Mouse (Mus musculus) testis, postnatal 14 days (tissue): ENCODE data around the gene Etnppl.

Experiments used
- DNase-seq: peaks from one replicate; pipeline ENCODE4 v3.0.0; 2021; ENCODE audit warnings: low spot score

Etnppl gene

DNA sequence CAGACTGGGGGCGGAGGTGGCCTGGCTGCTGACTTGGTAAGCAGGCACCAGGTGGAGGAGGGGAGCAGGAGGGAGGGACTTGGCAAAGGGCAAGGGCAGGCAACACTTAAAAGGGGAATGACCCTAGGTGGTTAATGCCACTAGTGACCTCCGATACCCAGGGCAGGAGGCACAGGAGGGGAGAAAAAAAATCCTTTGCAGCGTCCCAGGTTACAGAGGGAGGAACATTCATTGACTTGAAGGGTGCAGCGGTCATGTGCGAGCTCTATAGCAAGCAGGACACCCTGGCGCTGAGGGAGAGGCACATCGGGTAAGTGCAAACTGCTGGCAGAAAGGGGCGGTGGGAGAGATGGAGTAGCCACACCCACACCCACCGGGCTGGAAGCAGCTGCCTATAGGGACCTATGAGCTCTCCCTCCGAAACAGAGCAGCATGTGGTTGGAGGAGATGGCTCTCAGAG is at the start of gene Etnppl:
Gene Etnppl (plus strand): TSS at position 10 of the 460 bp plus-strand sequence.
- no peak for DNase-seq

DNA sequence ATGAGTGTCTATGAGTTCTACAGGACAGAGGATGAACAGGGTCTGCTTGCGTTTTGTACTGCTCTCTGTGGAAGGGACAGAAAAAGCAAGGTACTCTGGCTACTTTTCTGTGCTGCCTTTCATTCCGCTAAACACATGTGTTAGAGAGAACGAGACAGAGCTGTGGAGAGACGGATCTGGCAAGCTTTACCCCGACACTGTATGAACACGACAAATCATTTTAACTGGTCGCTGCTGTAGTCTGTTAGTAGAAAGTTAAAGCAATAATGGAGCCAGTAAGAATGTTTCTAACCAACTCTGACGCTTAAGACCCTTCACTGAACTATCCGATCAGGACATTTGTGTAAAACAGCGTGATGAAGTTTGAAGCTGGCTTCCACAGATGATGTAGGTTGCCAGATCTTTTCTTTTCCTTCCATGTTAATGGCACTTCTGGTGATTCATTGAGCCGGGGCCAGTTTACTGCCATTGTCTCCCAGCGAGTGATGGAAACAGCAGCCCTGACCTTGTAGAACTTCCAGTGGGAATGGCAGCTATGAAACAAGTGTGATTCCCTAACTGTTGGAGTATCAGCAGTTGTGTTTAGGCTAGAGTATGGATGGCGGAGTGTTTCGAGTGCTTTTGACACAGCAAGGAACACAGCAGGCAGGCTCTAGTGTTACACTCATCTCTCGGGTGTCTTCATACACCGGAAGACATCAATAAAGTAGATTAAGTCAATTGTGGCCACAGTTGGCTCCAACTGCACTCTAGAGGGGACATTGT is 48.7 kb upstream of the Etnppl start:
- DNase-seq = no peak

DNA sequence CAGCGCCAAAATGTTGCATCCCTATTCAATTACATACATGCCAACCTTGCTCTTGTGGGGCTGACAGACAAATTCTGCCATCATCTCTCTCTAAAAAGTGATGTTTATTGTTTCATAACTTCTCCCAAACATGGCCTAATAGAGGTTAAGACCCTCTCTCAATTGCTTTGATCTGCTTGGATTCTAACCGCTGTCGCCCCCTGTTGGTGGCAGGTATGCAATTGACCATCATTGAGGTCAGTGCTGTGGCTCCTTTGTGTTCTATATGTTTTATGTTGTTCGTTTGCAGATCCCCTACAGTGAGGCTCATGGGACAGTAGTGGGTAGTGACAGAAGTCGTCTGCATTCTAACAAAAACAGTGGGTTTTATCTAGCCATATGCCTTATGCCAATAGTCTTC is 44.0 kb upstream of the Etnppl start:
- no peak for DNase-seq

DNA sequence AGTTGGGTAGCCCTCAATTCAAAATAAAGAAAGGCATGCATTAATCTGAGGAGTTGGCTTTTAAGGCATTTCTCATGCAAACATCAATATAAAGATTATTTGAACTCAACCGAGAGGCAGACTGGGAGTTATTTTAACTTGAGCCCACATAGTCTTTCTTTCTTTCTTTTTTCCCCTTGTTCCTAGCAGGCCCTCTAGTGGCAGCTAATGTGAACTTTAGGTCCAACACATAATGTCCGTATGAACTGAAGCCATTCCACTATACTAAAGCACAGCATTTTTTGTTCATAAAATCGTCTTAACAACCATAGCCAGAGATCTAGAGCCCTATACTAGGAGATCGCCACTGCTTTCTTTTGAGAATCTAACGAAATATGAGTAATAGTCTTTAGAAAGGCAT is 42.6 kb upstream of the Etnppl start:
- peak; percentile 11 for DNase-seq

DNA sequence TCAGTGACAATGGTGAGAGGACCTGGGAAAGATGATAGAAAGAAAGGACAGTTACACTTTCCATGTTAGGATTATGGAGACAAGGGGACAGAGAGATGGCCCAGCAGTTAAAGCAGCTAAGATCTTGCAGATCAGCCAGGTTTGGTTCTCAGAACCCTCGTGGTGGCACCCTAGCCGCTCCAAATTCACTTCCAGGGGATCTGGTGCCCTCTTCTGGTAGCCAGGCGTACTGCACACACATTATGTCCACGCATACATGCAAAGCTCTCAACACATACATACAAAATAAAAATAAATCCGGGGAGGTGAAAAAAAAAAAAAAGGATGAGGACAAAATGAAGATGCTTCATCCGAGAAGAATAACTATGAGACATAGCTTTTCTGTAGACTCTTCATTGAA is 40.6 kb upstream of the Etnppl start:
- peak; percentile 11 for DNase-seq

DNA sequence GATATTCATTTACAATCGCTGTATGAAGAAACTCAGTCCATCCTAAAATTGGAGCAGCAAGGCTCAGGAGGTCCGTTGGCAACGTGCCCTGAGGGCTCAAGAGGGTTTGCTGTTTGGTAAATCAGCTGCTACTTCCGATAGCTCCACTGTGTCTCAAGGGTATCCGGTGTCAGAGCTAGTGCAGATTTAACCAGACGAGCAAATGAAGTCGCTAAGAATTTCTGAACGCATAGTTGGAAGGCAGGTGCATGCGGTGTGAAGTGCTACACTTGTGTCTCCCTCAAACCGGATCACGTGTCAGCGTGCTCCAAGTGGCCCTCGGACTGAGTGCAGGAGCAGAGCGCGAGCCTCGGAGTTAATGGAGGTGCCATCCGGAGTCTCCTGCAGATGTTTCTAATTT is 37.7 kb upstream of the Etnppl start:
- peak; percentile 24 for DNase-seq

DNA sequence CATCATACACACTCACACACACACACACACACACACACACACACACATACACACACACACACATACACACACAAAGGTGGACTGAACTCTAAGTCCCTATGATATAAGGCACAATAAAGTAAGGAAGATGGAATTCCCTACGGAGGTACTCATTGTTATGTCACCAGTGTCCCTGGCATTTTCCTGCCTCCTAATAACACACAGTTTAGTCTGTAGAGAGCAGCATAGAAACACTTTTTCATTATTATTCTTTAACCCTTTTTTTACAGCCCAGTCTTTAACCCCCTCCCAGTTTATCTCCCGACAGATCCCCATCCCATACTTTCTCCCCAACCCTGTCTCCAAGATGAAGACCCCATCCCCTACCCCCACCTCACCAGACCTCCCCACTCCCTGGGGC is 35.7 kb upstream of the Etnppl start:
- no peak for DNase-seq

DNA sequence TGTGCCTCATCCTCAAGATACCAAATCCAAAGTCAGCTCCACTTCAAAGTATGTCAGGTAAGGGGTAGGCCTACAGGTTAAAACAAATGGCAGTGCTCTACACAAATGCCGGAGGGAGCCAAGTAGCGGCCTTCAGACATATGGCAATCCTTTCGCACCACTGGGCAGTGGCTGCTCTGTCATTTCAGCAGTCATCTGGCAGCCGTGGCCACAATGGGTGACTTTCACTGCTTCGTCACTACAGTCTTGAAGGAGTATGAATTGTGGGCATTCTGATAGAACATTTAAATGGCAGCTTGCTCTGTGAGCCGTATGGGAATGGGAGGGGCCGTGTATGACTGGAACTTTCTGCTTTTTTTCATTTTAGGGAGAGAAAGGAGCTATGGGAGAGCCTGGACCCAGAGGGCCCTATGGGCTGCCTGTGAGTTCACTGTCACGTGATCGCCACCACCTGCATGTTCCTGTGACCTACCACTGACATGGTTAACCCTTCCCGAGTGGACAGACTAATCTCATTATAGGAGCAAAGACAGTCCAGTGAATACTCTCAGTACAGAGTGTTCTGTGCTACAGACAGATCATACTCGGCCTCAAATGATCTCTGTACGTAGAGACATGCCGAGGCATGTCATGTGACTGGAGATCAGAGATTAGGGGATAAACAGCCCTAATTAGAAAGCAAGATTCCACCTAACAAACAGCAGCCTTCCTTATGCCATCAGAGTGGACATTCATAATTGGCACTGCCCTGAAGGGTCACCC is 34.2 kb upstream of the Etnppl start:
- DNase-seq = no peak

DNA sequence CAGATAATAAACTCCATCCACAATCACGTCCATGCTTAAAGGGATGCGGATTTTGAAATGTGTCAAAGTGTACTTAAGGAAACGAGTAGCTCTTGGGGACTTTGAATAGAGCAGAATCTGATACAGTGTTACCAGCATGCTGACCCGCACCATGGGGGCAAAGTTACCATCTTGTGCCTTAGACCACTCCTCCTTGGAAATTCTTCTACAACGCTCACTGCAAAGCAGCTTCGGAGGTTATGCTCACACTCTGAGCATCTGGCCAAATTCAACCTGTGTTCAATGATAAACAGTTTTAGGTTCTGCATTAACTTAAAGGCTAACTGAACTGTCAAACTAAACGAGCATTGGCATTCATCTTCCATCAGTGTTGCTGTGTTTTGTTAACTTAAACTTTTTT is 33.2 kb upstream of the Etnppl start:
- DNase-seq = no peak

DNA sequence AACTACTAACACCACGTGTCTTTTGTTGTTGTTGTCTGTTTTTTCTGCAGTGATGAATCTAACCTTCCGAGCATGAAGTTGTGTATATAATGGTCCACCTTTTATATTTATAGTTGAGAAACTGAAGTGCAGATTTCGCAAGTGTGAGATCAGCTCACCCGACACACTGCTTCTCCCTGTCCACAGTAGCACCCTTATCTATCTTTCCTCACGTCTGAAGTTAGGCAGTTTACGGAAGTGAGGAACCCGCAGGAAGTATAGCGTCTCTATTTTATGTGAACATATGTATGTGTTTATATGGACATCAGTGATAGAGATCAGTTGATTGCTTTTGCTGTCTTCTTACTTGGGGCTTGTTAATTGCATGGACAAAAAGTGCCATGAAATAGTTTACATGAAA is 22.2 kb upstream of the Etnppl start:
- DNase-seq = no peak

DNA sequence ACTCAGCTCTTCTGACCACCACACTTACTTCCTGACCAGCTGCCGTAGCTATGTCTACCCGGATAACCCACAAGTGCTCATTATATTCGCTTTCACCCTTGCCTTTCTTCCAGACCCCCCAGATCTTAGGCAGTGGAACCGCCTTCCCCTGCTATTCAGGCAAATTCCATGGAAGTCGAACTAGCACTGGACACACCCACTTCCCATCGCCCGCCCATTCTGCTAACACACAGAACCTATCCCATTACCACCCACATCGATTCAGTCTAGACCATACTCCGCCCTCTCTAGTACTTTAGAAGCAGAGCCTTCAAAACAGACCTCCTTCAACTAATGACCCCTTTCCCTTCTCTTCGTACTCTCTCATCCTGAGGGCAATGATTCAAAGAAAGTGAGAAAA is 15.8 kb upstream of the Etnppl start:
- no peak for DNase-seq

DNA sequence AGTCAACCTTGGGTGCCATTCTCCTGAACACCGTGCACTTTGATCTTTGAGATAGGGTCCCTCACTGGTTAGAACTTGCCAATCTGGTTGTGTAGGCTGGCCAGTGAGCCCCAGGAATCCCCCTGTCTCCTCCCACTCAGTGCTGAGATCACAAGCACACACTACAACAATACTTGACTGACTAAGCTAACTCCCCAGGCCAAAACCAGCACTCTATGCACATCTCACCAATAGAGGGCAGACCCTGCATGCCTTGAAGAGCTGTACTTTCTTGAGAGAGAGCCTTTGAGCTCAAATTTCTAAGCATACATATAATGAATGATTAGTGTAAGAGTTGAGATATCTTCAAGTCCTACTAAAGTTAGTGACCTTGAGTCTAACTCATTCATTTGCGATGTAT is 9.3 kb upstream of the Etnppl start:
- DNase-seq = no peak

DNA sequence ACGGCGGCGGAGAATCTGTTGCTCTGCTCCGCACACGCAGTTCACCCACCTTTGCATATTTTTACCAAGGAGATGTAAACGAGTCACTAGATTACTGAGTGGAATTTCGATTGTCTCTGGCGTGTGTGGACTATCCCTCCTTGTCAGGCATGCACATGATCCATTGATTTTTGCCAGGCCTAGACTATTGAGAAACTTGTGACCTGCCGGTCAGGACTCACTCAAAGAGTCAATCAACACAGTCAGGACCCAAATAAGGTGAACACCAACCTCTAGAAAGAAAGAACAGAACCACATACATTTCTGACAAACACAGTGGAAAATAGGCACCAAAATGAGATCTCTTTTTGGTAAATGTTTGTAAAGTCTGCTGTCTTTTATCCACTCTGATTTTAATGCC is 2.8 kb upstream of the Etnppl start:
- DNase-seq = no peak

DNA sequence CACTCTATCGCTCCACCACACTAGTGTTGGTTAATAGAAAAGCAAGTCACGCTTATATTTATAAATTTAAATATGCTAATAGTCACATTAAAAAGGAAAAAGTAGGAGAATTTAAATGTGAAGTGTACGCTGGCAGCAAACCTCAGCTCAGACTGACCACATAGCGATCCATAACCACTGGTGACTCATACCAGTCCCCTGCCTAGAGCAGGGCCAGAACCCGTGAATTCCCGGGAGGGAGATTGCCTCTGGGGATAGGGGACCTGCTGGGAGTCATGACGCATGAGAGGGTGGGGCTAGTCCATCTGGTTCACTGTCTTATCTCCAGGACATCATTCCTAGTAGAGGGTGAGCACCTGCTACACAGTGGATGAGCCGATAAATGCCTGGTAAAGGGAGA is 1.6 kb upstream of the Etnppl start:
- DNase-seq = no peak

DNA sequence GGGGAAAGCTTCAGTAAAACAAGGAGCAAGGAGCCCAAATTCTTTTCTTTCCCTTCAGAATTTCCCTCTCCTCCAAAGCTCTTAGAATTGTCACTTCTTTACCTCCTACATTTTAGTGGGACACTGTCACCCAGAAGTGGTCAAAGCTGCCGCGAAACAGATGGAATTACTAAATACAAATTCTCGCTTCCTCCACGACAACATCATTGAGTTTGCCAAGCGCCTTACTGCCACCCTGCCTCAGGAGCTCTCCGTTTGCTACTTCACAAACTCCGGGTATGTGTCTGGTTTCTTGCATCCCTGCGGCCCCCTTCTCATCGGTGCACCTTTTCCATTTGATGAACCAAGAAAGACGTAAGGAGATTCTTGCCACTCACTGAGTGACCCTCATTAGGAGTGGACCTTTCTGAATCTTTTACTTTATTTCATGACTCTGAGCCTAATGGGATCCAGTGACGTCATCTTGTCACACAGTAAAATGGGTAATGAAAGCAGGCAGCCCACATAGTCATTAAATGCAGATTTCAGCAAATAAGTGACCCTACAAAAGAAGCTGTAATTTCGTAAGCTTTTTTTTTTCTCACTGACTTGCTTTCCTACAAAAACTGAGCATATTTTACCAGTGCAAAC is 3.4 kb downstream of the Etnppl start:
- DNase-seq = no peak

DNA sequence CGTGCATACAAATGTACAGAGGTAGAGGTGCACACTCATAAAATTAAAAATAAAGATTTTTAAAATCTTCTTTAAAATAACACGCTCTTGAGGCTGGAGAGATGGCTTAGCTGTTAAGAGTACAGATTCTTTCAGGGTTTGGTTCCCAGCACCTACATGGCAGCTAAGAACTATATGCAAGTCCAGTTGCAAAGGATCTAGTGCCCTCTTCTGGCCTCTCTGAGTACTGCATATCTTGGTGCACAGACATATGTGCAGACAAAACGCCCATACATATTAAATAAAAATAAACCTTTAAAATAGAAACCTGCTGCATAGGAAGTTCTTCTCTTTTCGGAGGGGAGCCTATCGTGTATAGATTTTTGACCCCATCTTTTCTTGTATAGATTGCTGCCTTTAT is 11.1 kb downstream of the Etnppl start:
- no peak for DNase-seq

DNA sequence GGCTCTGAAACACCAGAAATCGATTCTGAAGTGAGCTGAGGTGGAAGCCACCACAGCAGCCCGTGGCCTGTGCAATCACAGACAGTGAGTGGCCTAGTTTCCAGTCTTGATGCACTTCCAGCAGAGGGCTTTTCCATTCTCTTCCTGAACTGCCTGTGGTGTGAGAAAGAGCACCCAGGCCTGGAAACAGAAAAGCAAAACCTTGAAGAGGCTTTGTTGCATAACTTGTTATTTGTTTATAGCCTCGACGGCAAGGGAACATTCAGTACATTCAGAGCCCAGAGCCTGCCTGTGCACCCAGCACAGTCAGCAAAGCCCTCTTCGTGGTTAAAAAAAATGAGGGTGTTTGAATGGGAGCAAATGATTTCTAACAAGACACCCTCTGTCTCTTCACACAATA is 16.6 kb downstream of the Etnppl start:
- no peak for DNase-seq

DNA sequence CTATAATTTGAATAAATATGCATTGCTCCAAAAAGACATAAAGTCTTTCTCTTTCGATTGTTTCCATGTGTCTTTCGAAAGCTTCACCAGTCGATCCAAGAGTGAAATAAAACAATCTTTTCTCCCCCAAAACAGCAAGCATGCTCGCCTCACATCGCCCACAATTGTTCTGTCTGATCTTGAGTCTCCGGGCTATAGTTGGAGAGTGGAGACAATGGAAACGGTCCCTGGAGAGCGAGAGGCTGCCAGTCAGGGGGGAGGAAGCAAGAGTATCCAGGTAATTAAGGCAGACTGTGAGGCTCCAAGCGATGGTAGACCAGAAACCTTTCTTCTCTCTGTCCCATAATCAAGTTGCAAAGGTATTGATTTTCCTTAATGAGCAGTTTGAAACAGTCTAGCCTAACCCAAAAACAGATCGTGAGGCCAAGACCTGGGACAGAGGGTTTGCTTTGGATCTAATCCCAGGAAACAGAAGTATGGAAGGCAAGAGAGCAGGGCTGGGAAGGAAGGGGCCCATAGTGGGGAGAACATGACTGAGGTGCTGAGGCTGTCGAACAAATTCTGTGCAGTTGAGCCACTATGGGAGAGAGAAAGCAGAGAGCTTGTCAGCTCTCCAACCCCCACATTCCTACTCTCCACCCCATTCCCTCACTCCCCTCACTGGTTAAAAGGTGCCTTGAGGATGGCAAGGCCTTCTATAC is 29.0 kb downstream of the Etnppl start:
- no peak for DNase-seq

DNA sequence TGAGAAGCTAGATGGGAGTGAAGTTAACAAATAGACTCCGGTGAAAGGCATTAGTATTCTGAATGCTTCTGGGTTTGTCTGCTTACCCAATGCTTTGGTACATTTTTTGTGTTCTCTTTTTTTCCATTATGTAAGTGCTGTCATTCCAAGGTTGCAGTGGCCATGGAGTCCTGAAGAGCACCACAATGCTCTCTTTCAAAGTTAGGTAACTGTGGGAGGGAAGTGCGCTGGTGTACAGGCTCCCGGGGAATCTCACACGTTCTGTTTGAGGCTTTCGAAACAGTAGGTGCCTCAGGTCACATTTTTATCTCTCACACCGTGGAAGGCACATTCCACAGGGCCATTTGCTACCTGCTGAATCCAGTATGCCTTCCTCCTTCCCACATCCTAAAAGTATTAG is 32.3 kb downstream of the Etnppl start:
- no peak for DNase-seq

DNA sequence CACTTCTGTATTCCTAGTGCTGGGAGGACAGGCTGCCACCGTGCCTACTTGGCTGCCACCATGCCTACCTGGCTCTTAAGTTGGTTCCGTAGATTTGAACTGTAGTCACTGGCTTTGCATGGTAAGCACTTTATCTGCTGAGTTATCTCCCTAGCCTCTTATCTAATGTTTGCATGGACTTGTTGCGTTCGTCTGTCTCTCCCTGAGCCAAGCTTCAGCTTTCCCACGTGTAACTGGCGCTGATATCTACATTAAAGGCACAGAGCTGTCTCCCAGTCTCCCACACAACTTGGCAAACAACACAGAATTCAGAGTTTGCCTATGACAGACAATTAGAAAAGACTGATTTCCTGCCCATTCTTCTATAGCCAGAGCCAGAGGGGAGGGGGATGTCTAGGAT is 43.4 kb downstream of the Etnppl start:
- no peak for DNase-seq

DNA sequence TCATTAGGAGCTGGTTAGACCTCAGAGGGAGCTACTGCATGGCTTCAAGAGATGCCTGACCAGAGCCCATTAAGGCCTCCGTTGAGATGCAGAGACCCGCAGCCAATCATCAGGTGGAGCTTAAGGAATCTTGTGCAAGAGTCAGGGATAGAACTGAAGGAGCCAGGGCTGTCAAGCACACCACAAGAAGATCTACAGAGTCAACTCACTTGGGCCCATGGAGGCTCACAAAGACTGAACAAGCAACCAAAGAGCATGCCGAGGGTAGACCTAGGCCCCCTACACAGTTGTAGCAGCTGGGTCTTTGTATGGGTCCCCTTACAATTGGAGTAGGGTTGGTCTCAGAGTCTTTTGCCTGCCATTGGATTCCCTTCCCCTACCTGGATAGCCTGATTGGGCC is 45.2 kb downstream of the Etnppl start:
- DNase-seq = no peak

DNA sequence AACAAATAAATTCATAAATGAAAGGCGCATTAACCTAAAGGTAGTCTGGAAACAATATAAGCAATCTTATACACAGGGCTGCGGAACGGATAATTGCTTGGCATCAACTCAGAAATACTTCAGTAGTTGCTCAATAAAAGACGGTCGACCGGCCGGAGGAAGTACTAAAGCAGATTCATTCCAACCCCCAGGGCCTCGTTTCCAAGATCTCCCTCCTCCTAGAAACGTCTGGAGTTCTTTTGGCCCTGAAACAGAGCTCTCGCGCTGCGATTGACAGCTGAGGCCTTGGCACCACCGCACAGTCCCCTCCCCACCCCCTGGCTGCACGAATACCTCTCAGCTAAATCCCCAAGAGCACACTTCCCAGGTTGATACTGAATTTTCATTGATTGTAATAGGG is 54.0 kb downstream of the Etnppl start:
- no peak for DNase-seq
